In the genomic region with DNA sequence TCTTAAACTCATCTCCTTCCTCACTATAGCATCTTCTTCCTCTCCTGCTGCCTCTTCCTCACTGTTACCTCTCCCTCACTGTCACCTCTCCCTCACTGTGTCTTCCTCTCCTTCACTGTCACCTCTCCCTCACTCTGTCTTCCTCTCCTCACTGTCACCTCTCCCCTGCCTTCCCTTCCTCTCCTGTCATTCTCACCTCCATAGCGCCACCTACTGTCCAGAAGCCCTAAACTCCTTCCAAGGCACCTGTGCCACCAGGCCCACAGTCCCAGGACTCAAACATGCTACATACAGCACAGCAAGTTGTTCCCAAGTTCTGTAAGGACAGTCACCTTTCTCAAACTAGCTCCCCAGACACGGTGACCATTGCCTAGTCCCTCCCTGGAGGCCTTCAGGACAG, we compare ENCODE assay signal across 9 mouse cellular contexts. TPM values are rescaled to one million over a fixed set of nuclear protein-coding genes. Genes with fewer than 3 reads are reported as not detected.
DNase-seq lines count a peak whose midpoint lies in the region; ATAC-seq and TF ChIP-seq lines count a peak whose summit lies in the region.
"Had no signal": no experiment of that assay in that cellular context is flagged by ENCODE, and none has a peak within 500 bp of the region (broad histone marks: within the 10 kb centered on the region; RNA-seq: fewer than 3 reads in every experiment).

No protein-coding gene starts in this region.

- no peak overlapping the region for H3K9ac ChIP-seq in CH12.LX (ENCODE audit: insufficient read depth, low read depth)
- no peak overlapping the region for H3K9ac ChIP-seq in heart, postnatal 0 days (replicated peaks; ENCODE audit: low read depth, low read length)
- H3K9ac ChIP-seq in lung, embryonic 16.5 days (ENCODE audit: low read length): no peak overlapping the region
- H3K9ac ChIP-seq: limb, embryonic 13.5 days had no signal

- no peaks in the 10 kb centered on the region for H3K27me3 ChIP-seq in CH12.LX (replicated peaks)
- H3K27me3 ChIP-seq in heart, postnatal 0 days (ENCODE audit: control insufficient read depth, insufficient read depth, low read length): no peaks in the 10 kb centered on the region
- H3K27me3 ChIP-seq in lung, embryonic 16.5 days (ENCODE audit: control insufficient read depth, insufficient read depth, low read depth, low read length): no peaks in the 10 kb centered on the region

- dilution Hi-C loops in CH12.LX (cut with MboI; ENCODE audit: extremely low pct_ligation_motif_present, extremely low pct_unique_long_range_greater_than_20kb, low sequenced_read_pairs): no loop called here

- peak; percentile 41 to 97; a peak in 3 of 4 replicates for TF ChIP-seq CTCF in CH12.LX (conservative IDR thresholded peaks at IDR 0.05 in 1 of 2, IDR thresholded peaks at IDR 0.05 in 1 of 2; ENCODE audit: low read depth in 2 of 2, low read length in 2 of 2)
- peak; percentile 95 for TF ChIP-seq CTCF in heart, postnatal 0 days (IDR thresholded peaks at IDR 0.05; ENCODE audit: low read depth)

- ATAC-seq in heart, postnatal 0 days (ENCODE audit: insufficient read depth, low read depth): peak; percentile 50
- 0 out of 2 replicates have a peak, but pooled peaks have one; percentile 23 for ATAC-seq in lung, embryonic 16.5 days (ENCODE audit: low read depth)

- peak; percentile 83 for TF ChIP-seq RAD21 in CH12.LX (IDR thresholded peaks at IDR 0.05; ENCODE audit: low read depth, low read length)

- 6% methylated on average over 2 of the region's 2 CpGs for WGBS in heart, postnatal 0 days
- 9% methylated on average over 2 of the region's 2 CpGs for WGBS in lung, embryonic 16.5 days

- H3K27ac ChIP-seq in CH12.LX (ENCODE audit: insufficient read depth, low read depth): no peak overlapping the region
- no peak overlapping the region for H3K27ac ChIP-seq in heart, postnatal 0 days (ENCODE audit: low read depth)
- H3K27ac ChIP-seq in lung, embryonic 16.5 days (ENCODE audit: low read length): no peak overlapping the region
- H3K27ac ChIP-seq: limb, embryonic 13.5 days had no signal

- no peak overlapping the region for H3K4me2 ChIP-seq in CH12.LX (ENCODE audit: insufficient read depth, low read depth, poor library complexity, severe bottlenecking)
- H3K4me2 ChIP-seq in heart, postnatal 0 days (ENCODE audit: low read depth, low read length): no peak overlapping the region
- H3K4me2 ChIP-seq in lung, embryonic 16.5 days (ENCODE audit: low read depth, low read length): no peak overlapping the region
- H3K4me2 ChIP-seq: limb, embryonic 13.5 days had no signal

- no peaks in the 10 kb centered on the region for H3K9me3 ChIP-seq in CH12.LX (replicated peaks; ENCODE audit: low read length)
- H3K9me3 ChIP-seq in heart, postnatal 0 days (replicated peaks; ENCODE audit: control insufficient read depth, low read length): no peaks in the 10 kb centered on the region
- no peaks in the 10 kb centered on the region for H3K9me3 ChIP-seq in lung, embryonic 16.5 days (ENCODE audit: control insufficient read depth, low read length)
- H3K9me3 ChIP-seq: limb, embryonic 13.5 days had no signal

- peak; percentile 88 for DNase-seq in CH12.LX (ENCODE audit: extremely low read depth)
- DNase-seq in adrenal gland, adult 2 months: peak; percentile 80
- DNase-seq in embryo, embryonic 10.5 days (ENCODE audit: low spot score): peak; percentile 88
- peak; percentile 73 for DNase-seq in heart, postnatal 0 days (ENCODE audit: low spot score)
- peak; percentile 89 for DNase-seq in kidney, postnatal 4 days
- DNase-seq in retina, embryonic 14.5 days (ENCODE audit: low spot score): peak; percentile 91
- peak; percentile 76 to 83 for DNase-seq in thymus, postnatal 36 days

- H3K36me3 ChIP-seq in CH12.LX (replicated peaks in 1 of 2; ENCODE audit: control insufficient read depth in 1 of 2, insufficient read depth in 1 of 2, low read length in 1 of 2): no peaks in the 10 kb centered on the region
- H3K36me3 ChIP-seq in heart, postnatal 0 days (replicated peaks; ENCODE audit: control insufficient read depth, insufficient read depth, low read length): no peaks in the 10 kb centered on the region
- H3K36me3 ChIP-seq in lung, embryonic 16.5 days (ENCODE audit: control insufficient read depth, insufficient read depth, low read length): no peaks in the 10 kb centered on the region
- H3K36me3 ChIP-seq: limb, embryonic 13.5 days had no signal

- peaks cover 0 to 3% of the 10 kb centered on the region in 2 experiments; a peak in 1 of 4 replicates for H3K4me1 ChIP-seq in CH12.LX (ENCODE audit: control insufficient read depth in 1 of 2, insufficient read depth in 2 of 2)
- no peaks in the 10 kb centered on the region for H3K4me1 ChIP-seq in heart, postnatal 0 days (ENCODE audit: control insufficient read depth, insufficient read depth)
- no peaks in the 10 kb centered on the region for H3K4me1 ChIP-seq in lung, embryonic 16.5 days (replicated peaks; ENCODE audit: control insufficient read depth, insufficient read depth, low read length)

- no peaks in the 10 kb centered on the region for H3K79me2 ChIP-seq in CH12.LX (replicated peaks; ENCODE audit: control insufficient read depth, extremely low read depth, insufficient read depth, poor library complexity, severe bottlenecking)

- in situ Hi-C loops in CH12.LX (cut with MboI; ENCODE audit: low pct_ligation_motif_present, low pct_unique_long_range_greater_than_20kb, low sequenced_read_pairs): loop anchor here (5.0 kb wide), 2 partner anchors 55 to 150 kb away; no protein-coding TSS in a partner anchor

- TF ChIP-seq POLR2A in CH12.LX (IDR thresholded peaks at IDR 0.05; ENCODE audit: low read depth, low read length): no peak

- TF ChIP-seq EP300 in CH12.LX (IDR thresholded peaks at IDR 0.05; ENCODE audit: low read length): no peak
- no peak for TF ChIP-seq EP300 in heart, postnatal 0 days (IDR thresholded peaks at IDR 0.05; ENCODE audit: low read depth)

- H3K4me3 ChIP-seq in CH12.LX (replicated peaks in 1 of 3; ENCODE audit: low read depth in 2 of 3, low read length in 2 of 3, poor library complexity in 1 of 3): no peak overlapping the region
- no peak overlapping the region for H3K4me3 ChIP-seq in heart, postnatal 0 days (ENCODE audit: low read depth, low read length)
- no peak overlapping the region for H3K4me3 ChIP-seq in lung, embryonic 16.5 days (ENCODE audit: low read length)
- H3K4me3 ChIP-seq: limb, embryonic 13.5 days had no signal

TF ChIP-seq in CH12.LX, 34 proteins besides CTCF, POLR2A, EP300 and RAD21:
- TF ChIP-seq GABPA (IDR thresholded peaks at IDR 0.05; ENCODE audit: insufficient replicate concordance, low read depth, low read length) (no peak), MAZ (IDR thresholded peaks at IDR 0.05; ENCODE audit: low read depth, low read length) (0 out of 2 replicates have a peak, but pooled peaks have one; percentile 46), ETS1 (conservative IDR thresholded peaks at IDR 0.05; ENCODE audit: low read depth, low read length) (no peak), NELFE (IDR thresholded peaks at IDR 0.05; ENCODE audit: low read depth, low read length) (no peak), HCFC1 (IDR thresholded peaks at IDR 0.05; ENCODE audit: low read depth, low read length) (no peak), ZC3H11A (IDR thresholded peaks at IDR 0.05; ENCODE audit: low read depth, low read length) (peak; percentile 77), ZMIZ1 (IDR thresholded peaks at IDR 0.05; ENCODE audit: low read depth, low read length) (no peak), MXI1 (IDR thresholded peaks at IDR 0.05; ENCODE audit: low read depth, low read length) (peak; percentile 98), BHLHE40 (IDR thresholded peaks at IDR 0.05; ENCODE audit: low read depth, low read length) (no peak), IRF4 (IDR thresholded peaks at IDR 0.05; ENCODE audit: low read depth, low read length) (0 out of 2 replicates have a peak, but pooled peaks have one; percentile 20), MAFK (IDR thresholded peaks at IDR 0.05; ENCODE audit: insufficient replicate concordance, low read length) (no peak), E2F4 (IDR thresholded peaks at IDR 0.05; ENCODE audit: insufficient replicate concordance, low read depth, low read length) (no peak), ZKSCAN1 (IDR thresholded peaks at IDR 0.05; ENCODE audit: borderline replicate concordance, low read depth, low read length) (no peak), NRF1 (IDR thresholded peaks at IDR 0.05; ENCODE audit: low read depth, low read length) (peak; percentile 26; the same call in 1 of the 2 replicates), PAX5 (IDR thresholded peaks at IDR 0.05; ENCODE audit: low read length) (no peak), UBTF (IDR thresholded peaks at IDR 0.05; ENCODE audit: low read depth, low read length) (no peak), SIN3A (IDR thresholded peaks at IDR 0.05; ENCODE audit: low read length) (no peak), MAX (IDR thresholded peaks at IDR 0.05; ENCODE audit: low read length) (no peak), MYC (IDR thresholded peaks at IDR 0.05; ENCODE audit: low read depth, low read length) (no peak), SMC3 (IDR thresholded peaks at IDR 0.05; ENCODE audit: low read depth, low read length) (peak; percentile 94), CHD2 (IDR thresholded peaks at IDR 0.05; ENCODE audit: low read length) (no peak), TCF12 (IDR thresholded peaks at IDR 0.05; ENCODE audit: low read depth, low read length) (no peak), RCOR1 (conservative IDR thresholded peaks at IDR 0.05; ENCODE audit: low read depth, low read length) (no peak), ELF1 (IDR thresholded peaks at IDR 0.05; ENCODE audit: low read depth, low read length) (no peak), POLR2AphosphoS2 (IDR thresholded peaks at IDR 0.05; ENCODE audit: low read depth, low read length) (no peak), CHD1 (IDR thresholded peaks at IDR 0.05; ENCODE audit: low read depth, low read length) (no peak), USF1 (IDR thresholded peaks at IDR 0.05; ENCODE audit: low read depth, low read length) (no peak), TBP (conservative IDR thresholded peaks at IDR 0.05; ENCODE audit: low read depth, low read length) (no peak), JUND (conservative IDR thresholded peaks at IDR 0.05; ENCODE audit: low read depth, low read length) (no peak), KAT2A (IDR thresholded peaks at IDR 0.05; ENCODE audit: insufficient replicate concordance, low read length) (no peak)

RNA-seq across cellular contexts. Expression of a gene that starts 19.0 kb away (rescaled TPM):
- total RNA-seq in CH12.LX (2012; rRNA removed) (7.8 and 9.1 TPM in 2 replicates), CH12.LX (2014; rRNA removed) (6.7 and 6.9 TPM in 2 replicates)
- polyA plus RNA-seq in CH12.LX (2012; ENCODE audit: insufficient read length, low read depth): 10.5 and 10.7 TPM in 2 replicates
- 10 to 100 TPM in 1 of 2 experiments, 1 to 10 TPM in 1; 8.4 to 12.5 TPM for total RNA-seq in adrenal gland, adult 2 months (2021)
- polyA plus RNA-seq in adrenal gland, adult 2 months (2012; rRNA removed): 11.2 and 13.1 TPM in 2 replicates
- 11.9 and 14.8 TPM in 2 replicates for total RNA-seq in heart, postnatal 0 days (2014; rRNA removed; ENCODE audit: low replicate concordance)
- 6.9 and 8.2 TPM in 2 replicates for polyA plus RNA-seq in heart, postnatal 0 days (2015; fragmentation: Nextera tagmentation; extraction: Ambion mirVana)
- 6.5 and 8.0 TPM in 2 replicates for polyA plus RNA-seq in lung, embryonic 16.5 days (2015; fragmentation: Nextera tagmentation; extraction: Ambion mirVana)
